Mouse (Mus musculus) lung, postnatal 0 days (tissue): ENCODE results near the gene Ttll11. TPM values are rescaled to one million over a fixed set of nuclear protein-coding genes. Genes with fewer than 3 reads are reported as not detected.

Experiments
- ATAC-seq: fragments of 200-750 bp; cut with Nextera tagmentation; 2 replicates; pipeline ENCODE4 v1.8.0; 2017; ENCODE audit warnings: moderate library complexity
- DNase-seq: peaks from one replicate; pipeline ENCODE4 v3.0.0-alpha.2; 2016; ENCODE audit warnings: low spot score
- H3K27ac ChIP-seq: fragments of 300-500 bp; sonication (generic); 2 replicates; pipeline ENCODE4 v1.5.1; 2014; ENCODE audit warnings: antibody characterized with exemption, mild to moderate bottlenecking, low read length, mixed read lengths
- H3K27me3 ChIP-seq: fragments of 300-500 bp; sonication (generic); replicated peaks from 2 replicates; pipeline ENCODE4 v1.6.1; 2014; ENCODE audit warnings: low read length, mixed read lengths; ENCODE audit not compliant: insufficient read depth
- H3K36me3 ChIP-seq: fragments of 300-500 bp; sonication (generic); 2 replicates; pipeline ENCODE4 v1.6.1; 2014; ENCODE audit warnings: low read length, mixed read lengths; ENCODE audit not compliant: insufficient read depth
- H3K4me1 ChIP-seq: fragments of 300-500 bp; sonication (generic); 2 replicates; pipeline ENCODE4 v1.6.1; 2014; ENCODE audit warnings: antibody characterized with exemption, low read depth, low read length, mixed read lengths; ENCODE audit not compliant: insufficient read depth
- H3K4me2 ChIP-seq: fragments of 300-500 bp; sonication (generic); replicated peaks from 2 replicates; pipeline ENCODE4 v1.6.1; 2014; ENCODE audit warnings: low read depth, mild to moderate bottlenecking, low read length, moderate library complexity, mixed read lengths
- H3K4me3 ChIP-seq: fragments of 300-500 bp; sonication (generic); 2 replicates; pipeline ENCODE4 v1.5.1; 2014; ENCODE audit warnings: low read depth, low read length
- H3K9ac ChIP-seq: fragments of 300-500 bp; sonication (generic); replicated peaks from 2 replicates; pipeline ENCODE4 v1.6.1; 2014; ENCODE audit warnings: low read depth, mild to moderate bottlenecking
- H3K9me3 ChIP-seq: fragments of 300-500 bp; sonication (generic); 2 replicates; pipeline ENCODE4 v1.6.1; 2016; ENCODE audit warnings: low read length, mixed read lengths
- CTCF ChIP-seq: IDR thresholded peaks from 2 replicates; pipeline ENCODE4 v1.5.1; 2016; ENCODE audit warnings: antibody characterized with exemption, mild to moderate bottlenecking
- EP300 ChIP-seq: IDR thresholded peaks from 2 replicates; pipeline ENCODE4 v1.6.1; 2016; ENCODE audit warnings: antibody characterized with exemption, mild to moderate bottlenecking, control low read depth
- WGBS: fragments of 180-500 bp; shearing (Covaris S2); extraction: QIAGEN DNeasy Blood & Tissue Kit; methylation state at CpG from one replicate; pipeline ENCODE4 v1.1.7; 2014; 5-methylcytosine and 5-hydroxymethylcytosine counted together
- polyA plus RNA-seq: library from polyadenylated mRNA; unstranded; fragments of >200 nt; fragmentation: Nextera tagmentation; extraction: Ambion mirVana; gene quantifications from 2 replicates; pipeline ENCODE4 v1.2.1, GENCODE M21; 2015

Gene Ttll11
- polyA plus RNA-seq, 1 experiment from 2014 or later = 2.1 TPM

DNA sequence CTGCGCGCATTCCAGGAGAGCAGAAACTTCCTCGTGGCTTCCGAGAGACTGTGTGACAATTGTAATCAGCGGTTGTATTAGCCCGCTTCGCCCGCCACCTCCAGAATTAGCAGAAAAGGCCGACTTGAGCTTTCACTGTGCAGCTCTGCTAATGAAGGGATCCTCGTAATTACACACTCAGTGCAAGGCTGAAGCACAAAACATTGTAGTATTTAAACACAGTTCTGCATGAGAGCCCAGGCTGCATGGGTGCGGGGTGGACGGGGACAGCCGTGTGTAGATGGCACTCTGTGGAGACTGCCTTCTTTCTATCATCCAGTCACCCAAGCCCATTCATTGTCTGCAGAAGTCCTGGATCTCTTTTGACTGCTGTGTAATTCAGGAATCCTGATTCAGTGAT is 173.8 kb downstream of the Ttll11 start:
- no peaks in the 10 kb centered on the region for H3K9me3 ChIP-seq
- no peak overlapping the region for H3K4me3 ChIP-seq
- no peak overlapping the region for H3K4me2 ChIP-seq
- no peaks in the 10 kb centered on the region for H3K36me3 ChIP-seq
- DNase-seq (no peak), ATAC-seq (no peak)
- H3K27ac ChIP-seq = no peak overlapping the region
- no peaks in the 10 kb centered on the region for H3K4me1 ChIP-seq
- 74% methylated on average over 13 of the region's 13 CpGs for WGBS
- TF ChIP-seq CTCF = no peak
- TF ChIP-seq EP300 = no peak
- H3K9ac ChIP-seq = no peak overlapping the region
- H3K27me3 ChIP-seq = no peaks in the 10 kb centered on the region

- H3K9ac ChIP-seq = no peak overlapping the region
- no peak for DNase-seq
- no peak overlapping the region for H3K4me2 ChIP-seq
- no peaks in the 10 kb centered on the region for H3K4me1 ChIP-seq
- TF ChIP-seq CTCF (no peak), EP300 (no peak)
- no peak for ATAC-seq
- no peaks in the 10 kb centered on the region for H3K27me3 ChIP-seq
- H3K36me3 ChIP-seq = no peaks in the 10 kb centered on the region
- H3K9me3 ChIP-seq = no peaks in the 10 kb centered on the region
- H3K27ac ChIP-seq = no peak overlapping the region
- 80% methylated on average over 11 of the region's 11 CpGs for WGBS
- H3K4me3 ChIP-seq = no peak overlapping the region
Measured at GRCm38 (mm10) chr2:35803095-35803494, 176.6 kb downstream of the Ttll11 start.

GRCm38 (mm10) chr2:35801759-35802158 is 178.0 kb downstream of the Ttll11 start:
- DNase-seq = no peak
- Histone ChIP-seq H3K4me1 (no peaks in the 10 kb centered on the region), H3K4me2 (no peak overlapping the region), H3K4me3 (no peak overlapping the region), H3K27ac (no peak overlapping the region), H3K36me3 (no peaks in the 10 kb centered on the region), H3K9me3 (no peaks in the 10 kb centered on the region), H3K9ac (no peak overlapping the region), H3K27me3 (no peaks in the 10 kb centered on the region)
- TF ChIP-seq CTCF = no peak
- no peak for TF ChIP-seq EP300
- 94% methylated on average over 2 of the region's 2 CpGs for WGBS
- ATAC-seq = no peak

DNA sequence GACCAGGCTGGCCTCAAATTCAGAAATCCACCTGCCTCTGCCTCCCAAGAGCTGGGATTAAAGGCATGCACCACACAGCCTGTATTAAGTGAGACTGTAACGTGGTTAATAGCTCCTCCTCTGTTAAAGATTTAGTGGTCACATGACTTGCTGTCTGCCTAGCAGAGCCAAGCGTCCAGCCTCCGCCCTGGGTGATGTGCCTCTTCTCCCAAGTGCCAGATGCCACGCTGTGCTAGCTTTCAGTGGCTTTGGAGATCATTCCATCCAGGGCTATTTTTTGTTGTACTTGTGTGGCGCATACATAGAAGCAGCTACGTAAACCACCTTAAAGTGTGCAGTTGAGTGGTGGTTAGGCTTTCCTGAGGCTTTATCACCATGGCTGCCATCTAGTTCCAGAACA is 180.6 kb downstream of the Ttll11 start:
- no peak overlapping the region for H3K9ac ChIP-seq
- no peaks in the 10 kb centered on the region for H3K27me3 ChIP-seq
- no peak overlapping the region for H3K27ac ChIP-seq
- no peak for DNase-seq
- no peak for ATAC-seq
- H3K36me3 ChIP-seq = no peaks in the 10 kb centered on the region
- no peaks in the 10 kb centered on the region for H3K9me3 ChIP-seq
- WGBS = 77% methylated on average over 6 of the region's 6 CpGs
- TF ChIP-seq EP300 = no peak
- TF ChIP-seq CTCF = no peak
- H3K4me3 ChIP-seq = no peak overlapping the region
- H3K4me1 ChIP-seq = no peaks in the 10 kb centered on the region
- H3K4me2 ChIP-seq = no peak overlapping the region

DNA sequence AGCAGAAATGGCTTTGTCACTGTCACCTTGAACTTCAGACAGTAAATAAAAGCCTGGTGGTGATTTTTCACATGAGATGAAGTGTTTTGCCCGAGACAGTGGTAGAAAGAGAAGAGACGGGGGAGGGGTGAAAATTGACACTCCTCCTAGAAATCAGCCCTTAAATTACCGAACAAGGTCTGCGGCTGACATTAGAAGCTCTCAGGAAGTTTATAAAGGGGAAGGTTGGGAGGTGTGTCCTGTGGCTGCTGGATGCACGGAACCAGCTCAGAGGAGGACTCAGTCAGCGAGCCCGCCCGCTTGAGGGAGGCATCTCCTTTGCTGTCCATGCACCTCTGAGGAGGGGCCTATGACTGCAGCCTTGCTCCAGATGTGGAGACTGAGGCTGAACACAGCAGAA is 181.7 kb downstream of the Ttll11 start:
- Histone ChIP-seq H3K4me2 (no peak overlapping the region), H3K9me3 (no peaks in the 10 kb centered on the region), H3K27me3 (no peaks in the 10 kb centered on the region), H3K4me3 (no peak overlapping the region), H3K9ac (no peak overlapping the region), H3K4me1 (no peaks in the 10 kb centered on the region), H3K27ac (no peak overlapping the region), H3K36me3 (no peaks in the 10 kb centered on the region)
- ATAC-seq = no peak
- DNase-seq = no peak
- TF ChIP-seq CTCF (no peak), EP300 (no peak)
- 40% methylated on average over 8 of the region's 8 CpGs for WGBS

DNA sequence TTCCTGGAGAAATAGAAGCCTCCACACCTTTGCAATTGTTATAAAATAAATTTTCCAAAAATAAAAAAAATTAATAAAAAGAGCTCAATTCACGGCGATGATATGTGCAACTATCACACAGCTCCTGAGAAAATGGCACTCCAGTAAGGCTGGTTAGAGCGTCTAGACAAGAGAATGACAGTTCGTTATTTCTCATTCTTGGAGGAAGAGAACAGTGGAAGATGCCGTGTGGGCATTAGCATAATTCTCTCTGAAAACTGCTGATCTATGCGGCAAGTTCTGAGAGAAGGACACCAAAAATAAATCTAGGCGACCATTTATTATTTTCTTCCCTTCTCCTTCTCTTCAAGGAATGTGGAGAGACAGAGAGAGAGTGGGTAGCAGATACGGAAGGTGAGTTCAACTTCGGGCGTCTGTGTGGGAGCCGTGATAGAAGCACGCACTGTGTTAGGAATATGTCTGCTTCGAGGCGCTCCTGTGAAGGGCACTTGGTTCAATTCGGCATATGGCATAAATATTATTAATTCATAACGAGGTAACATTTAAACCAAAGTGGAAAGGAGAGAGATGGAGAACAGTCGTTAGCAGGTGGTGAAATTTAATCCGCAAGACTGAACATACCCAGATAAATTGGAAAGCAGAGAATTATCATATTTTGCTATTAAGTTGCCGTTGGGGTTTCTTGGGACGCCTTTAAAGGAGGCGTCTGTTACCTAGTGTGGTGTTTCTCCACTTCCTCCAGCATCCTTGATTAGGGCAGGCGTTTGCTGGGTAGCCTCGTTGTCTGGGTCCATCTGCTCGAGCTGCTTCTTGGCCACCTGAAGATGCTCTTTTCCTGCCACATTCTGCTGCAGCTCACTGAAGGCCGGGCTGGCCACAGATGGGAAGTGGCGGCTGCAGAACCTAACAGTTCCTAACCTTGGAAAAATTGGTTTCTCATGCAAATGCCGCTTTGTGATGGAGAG is 190.1 kb downstream of the Ttll11 start:
- Histone ChIP-seq H3K4me1 (no peaks in the 10 kb centered on the region), H3K4me3 (no peak overlapping the region), H3K27ac (no peak overlapping the region), H3K4me2 (no peak overlapping the region), H3K9me3 (no peaks in the 10 kb centered on the region), H3K9ac (no peak overlapping the region), H3K27me3 (no peaks in the 10 kb centered on the region), H3K36me3 (no peaks in the 10 kb centered on the region)
- DNase-seq (no peak), ATAC-seq (no peak)
- 80% methylated on average over 27 of the region's 27 CpGs for whole genome bisulfite sequencing
- TF ChIP-seq EP300 (no peak), CTCF (no peak)
